Mouse (Mus musculus): ENCODE data around the gene Usp35.

GRCm38 (mm10) chr7:97340907-97341849 lies 9.4 kb upstream of the Usp35 start:
- TF ChIP-seq POLR2A (IDR thresholded peaks at IDR 0.05; ENCODE audit: borderline replicate concordance, insufficient read depth, low read length): no peak
- TF ChIP-seq CTCF (IDR thresholded peaks at IDR 0.05; ENCODE audit: borderline replicate concordance, insufficient read depth, low read depth, low read length): no peak

All from cerebellum, adult 2 months (tissue).